Mouse (Mus musculus): ENCODE results near the gene Gm28374.

Gene Gm28374

GRCm38 (mm10) chr19:6085417-6085879 is 3.4 kb upstream of the Gm28374 start:
- DNase-seq (ENCODE audit: low spot score), result peak; percentile 67

- peak; percentile 95 for DNase-seq (ENCODE audit: low spot score)
Observed at GRCm38 (mm10) chr19:6084478-6085248, 2.6 kb upstream of the Gm28374 start, which contains the start of the genes Zfpl1 and Cdca5. Gene Zfpl1, minus strand, starts transcription at chr19:6084956. Gene Cdca5, plus strand, starts transcription at chr19:6084983.

- DNase-seq (ENCODE audit: low spot score), result no peak
Observed at GRCm38 (mm10) chr19:6079983-6080480, 2.0 kb downstream of the Gm28374 start, which contains the start of gene Tmem262. Gene Tmem262, plus strand, starts transcription at chr19:6080033.

- DNase-seq (ENCODE audit: low spot score), result peak; percentile 84
Observed at GRCm38 (mm10) chr19:6076564-6077393, 5.3 kb downstream of the Gm28374 start, which contains the start of gene Vps51. Gene Vps51, minus strand, starts transcription at chr19:6077231.

- DNase-seq (ENCODE audit: low spot score), result no peak
Observed at GRCm38 (mm10) chr19:6073889-6074288, 8.2 kb downstream of the Gm28374 start.

- no peak for DNase-seq (ENCODE audit: low spot score)
Observed at GRCm38 (mm10) chr19:6071261-6071660, 10.8 kb downstream of the Gm28374 start.

GRCm38 (mm10) chr19:6070571-6071250 is 11.3 kb downstream of the Gm28374 start:
- DNase-seq (ENCODE audit: low spot score), result no peak

- no peak for DNase-seq (ENCODE audit: low spot score)
Observed at GRCm38 (mm10) chr19:6069851-6070250, 12.2 kb downstream of the Gm28374 start.

- DNase-seq (ENCODE audit: low spot score), result no peak
Observed at GRCm38 (mm10) chr19:6068951-6069350, 13.1 kb downstream of the Gm28374 start.

GRCm38 (mm10) chr19:6067724-6068415 is 14.2 kb downstream of the Gm28374 start, which contains the start of gene Tm7sf2:
Gene Tm7sf2, minus strand, starts transcription at chr19:6068373.
- DNase-seq (ENCODE audit: low spot score), result peak; percentile 89

GRCm38 (mm10) chr19:6067011-6067723 is 14.9 kb downstream of the Gm28374 start:
- peak; percentile 90 for DNase-seq (ENCODE audit: low spot score)

GRCm38 (mm10) chr19:6066571-6066970 is 15.5 kb downstream of the Gm28374 start:
- no peak for DNase-seq (ENCODE audit: low spot score)

GRCm38 (mm10) chr19:6063081-6063480 is 19.0 kb downstream of the Gm28374 start:
- no peak for DNase-seq (ENCODE audit: low spot score)

GRCm38 (mm10) chr19:6062418-6062817 is 19.6 kb downstream of the Gm28374 start:
- DNase-seq (ENCODE audit: low spot score), result no peak

- no peak for DNase-seq (ENCODE audit: low spot score)
Observed at GRCm38 (mm10) chr19:6061641-6062302, 20.3 kb downstream of the Gm28374 start.

- peak; percentile 94 for DNase-seq (ENCODE audit: low spot score)
Observed at GRCm38 (mm10) chr19:6061021-6061533, 21.0 kb downstream of the Gm28374 start, which contains the start of gene Znhit2. Gene Znhit2, plus strand, starts transcription at chr19:6061192.

- no peak for DNase-seq (ENCODE audit: low spot score)
Observed at GRCm38 (mm10) chr19:6058966-6059365, 23.1 kb downstream of the Gm28374 start.

- DNase-seq (ENCODE audit: low spot score), result no peak
Observed at GRCm38 (mm10) chr19:6058513-6058912, 23.5 kb downstream of the Gm28374 start.

- DNase-seq (ENCODE audit: low spot score), result peak; percentile 100
Observed at GRCm38 (mm10) chr19:6057313-6058096, 24.6 kb downstream of the Gm28374 start, which contains the start of the genes Mrpl49 and Fau. Gene Mrpl49, minus strand, starts transcription at chr19:6057785. Gene Fau, plus strand, starts transcription at chr19:6057844.
